Mouse (Mus musculus) megakaryocyte progenitor cell, adult 5-6 weeks (primary cell): Measurements from ENCODE around the gene Pnmal1. TPM values are rescaled to one million over a fixed set of nuclear protein-coding genes. Genes with fewer than 3 reads are reported as not detected.
"Not testable (repeated sequence)": the region's sequence is repeated elsewhere in the genome, so short reads cannot be mapped to it uniquely, and the experiment has no call there.

Source experiments
- ATAC-seq: replicated peaks from 2 replicates; pipeline ENCODE4 v1.8.0; 2016; ENCODE audit warnings: mild to moderate bottlenecking, moderate TSS enrichment, inconsistent platforms; ENCODE audit not compliant: poor library complexity
- total RNA-seq, 2 experiments: library from RNA; stranded (forward) in 1 of 2; stranded (reverse) in 1 of 2; fragments of 157-497, 149-512 nt in 1 of 2; fragments of 200-1000 nt in 1 of 2; gene quantifications; 2 replicates each; pipeline versions ENCODE4 v1.2.3 to v1.2.4; 2015 to 2017

The Pnmal1 gene
- total RNA-seq, 2 experiments from 2014 or later = not detected

- peak; percentile 75 for ATAC-seq
These were observed 9.3 kb upstream of the Pnmal1 start for GRCm38 (mm10) chr7:16949908-16950841.

GRCm38 (mm10) chr7:16950861-16951635, 8.4 kb upstream of the Pnmal1 start:
- ATAC-seq = peak; percentile 91

GRCm38 (mm10) chr7:16953776-16954175, 5.7 kb upstream of the Pnmal1 start:
- not testable (repeated sequence) for ATAC-seq

- no peak for ATAC-seq
These were observed 3.8 kb upstream of the Pnmal1 start for GRCm38 (mm10) chr7:16955712-16956111.

GRCm38 (mm10) chr7:16956410-16957265, 2.8 kb upstream of the Pnmal1 start:
- no peak for ATAC-seq

- no peak for ATAC-seq
These were observed 2.2 kb downstream of the Pnmal1 start for GRCm38 (mm10) chr7:16961678-16962077.

GRCm38 (mm10) chr7:16968414-16968813, 8.9 kb downstream of the Pnmal1 start:
- ATAC-seq = no peak

GRCm38 (mm10) chr7:16971160-16971559, 11.7 kb downstream of the Pnmal1 start:
- ATAC-seq = no peak; the same call in 1 of the 2 replicates

- peak; percentile 97 for ATAC-seq
These were observed 14.5 kb downstream of the Pnmal1 start for GRCm38 (mm10) chr7:16974018-16974417.

GRCm38 (mm10) chr7:16976298-16976697, 16.8 kb downstream of the Pnmal1 start:
- ATAC-seq = no peak

- ATAC-seq = no peak
These were observed 18.7 kb downstream of the Pnmal1 start for GRCm38 (mm10) chr7:16978173-16978572.

- ATAC-seq = no peak
These were observed 19.1 kb downstream of the Pnmal1 start for GRCm38 (mm10) chr7:16978593-16978992.

- peak; percentile 63 for ATAC-seq
These were observed 20.9 kb downstream of the Pnmal1 start for GRCm38 (mm10) chr7:16980348-16980747.

- ATAC-seq = peak; percentile 64
These were observed 23.5 kb downstream of the Pnmal1 start, which contains the start of gene Gm42372 for GRCm38 (mm10) chr7:16982859-16983568. Gene Gm42372, plus strand, starts transcription at chr7:16983086.

GRCm38 (mm10) chr7:16987541-16988149, 28.2 kb downstream of the Pnmal1 start:
- ATAC-seq = no peak

GRCm38 (mm10) chr7:16988405-16988804, 28.9 kb downstream of the Pnmal1 start:
- no peak for ATAC-seq

GRCm38 (mm10) chr7:16990006-16990744, 30.7 kb downstream of the Pnmal1 start:
- peak; percentile 47 for ATAC-seq

- peak; percentile 23; the same call in 1 of the 2 replicates for ATAC-seq
These were observed 32.4 kb downstream of the Pnmal1 start for GRCm38 (mm10) chr7:16991681-16992450.
